In genomic region chr7:51749304-51750129, GRCm38 (mm10) we compare ENCODE assay signal across 12 mouse cellular contexts.
DNase-seq lines count a peak whose midpoint lies in the region; ATAC-seq and TF ChIP-seq lines count a peak whose summit lies in the region.
"Had no signal": no experiment of that assay in that cellular context is flagged by ENCODE, and none has a peak within 500 bp of the region (broad histone marks: within the 10 kb centered on the region; RNA-seq: fewer than 3 reads in every experiment).

No protein-coding gene starts in this region.

- peak; percentile 57 for ATAC-seq in hindbrain, embryonic 11.5 days (ENCODE audit: low FRiP score)
- ATAC-seq in midbrain, embryonic 16.5 days = peak; percentile 73
- ATAC-seq: activated CD4-positive, CD25-positive, alpha-beta regulatory T cell, adult 4 months had no signal

- no peak overlapping the region for H3K4me2 ChIP-seq in hindbrain, embryonic 11.5 days (replicated peaks; ENCODE audit: low read depth, low read length)
- H3K4me2 ChIP-seq in midbrain, embryonic 16.5 days (ENCODE audit: low read length) = peak overlapping the region; percentile 52

- DNase-seq in embryo, embryonic 11 days = peak; percentile 7
- no peak for DNase-seq in embryo, embryonic 10.5 days (ENCODE audit: low spot score)
- peak; percentile 73 for DNase-seq in brain, adult 2 months (ENCODE audit: low read depth, low spot score)
- peak; percentile 40 for DNase-seq in hindbrain, embryonic 11.5 days (ENCODE audit: low spot score)
- no peak for DNase-seq in urinary bladder, postnatal 10 days (ENCODE audit: low spot score)
- DNase-seq in thymus, adult 2 months = no peak
- no peak for DNase-seq in lung, postnatal 10 days
- DNase-seq: gastrocnemius, postnatal 14 days; lung, adult 2 months had no signal

- H3K27me3 ChIP-seq in hindbrain, embryonic 11.5 days (ENCODE audit: control insufficient read depth, insufficient read depth, low read length) = 0 out of 2 replicates have a peak, but pooled peaks cover 2% of the 10 kb centered on the region
- no peaks in the 10 kb centered on the region for H3K27me3 ChIP-seq in midbrain, embryonic 16.5 days (ENCODE audit: control insufficient read depth, insufficient read depth, low read depth, low read length)
- H3K27me3 ChIP-seq in thymus, adult 2 months (ENCODE audit: control insufficient read depth, insufficient read depth, low read length) = no peaks in the 10 kb centered on the region
- H3K27me3 ChIP-seq: CH12.LX had no signal

- no peaks in the 10 kb centered on the region for H3K9me3 ChIP-seq in hindbrain, embryonic 11.5 days (ENCODE audit: control insufficient read depth, low read length)
- no peaks in the 10 kb centered on the region for H3K9me3 ChIP-seq in midbrain, embryonic 16.5 days (replicated peaks; ENCODE audit: control insufficient read depth, low read length, poor library complexity, severe bottlenecking)

- WGBS in hindbrain, embryonic 11.5 days = 62% methylated on average over 14 of the region's 14 CpGs
- WGBS in midbrain, embryonic 16.5 days = 19% methylated on average over 14 of the region's 14 CpGs
- 78% methylated on average over 14 of the region's 14 CpGs for WGBS in thymus, adult 2 months

- no peak for TF ChIP-seq POLR2A in thymus, adult 2 months (IDR thresholded peaks at IDR 0.05; ENCODE audit: control insufficient read depth, extremely low read depth, insufficient read depth, low read length, poor library complexity)

- TF ChIP-seq CTCF in thymus, adult 2 months (IDR thresholded peaks at IDR 0.05; ENCODE audit: borderline replicate concordance, control insufficient read depth, extremely low read depth, insufficient read depth, low read length, poor library complexity) = no peak

- H3K36me3 ChIP-seq in hindbrain, embryonic 11.5 days (ENCODE audit: control insufficient read depth, insufficient read depth, low read length) = no peaks in the 10 kb centered on the region
- no peaks in the 10 kb centered on the region for H3K36me3 ChIP-seq in midbrain, embryonic 16.5 days (ENCODE audit: control insufficient read depth, insufficient read depth, low read length)
- no peaks in the 10 kb centered on the region for H3K36me3 ChIP-seq in thymus, adult 2 months (ENCODE audit: control insufficient read depth, insufficient read depth, low read length)

- H3K4me3 ChIP-seq in hindbrain, embryonic 11.5 days (ENCODE audit: low read depth, low read length) = no peak overlapping the region
- peak overlapping the region; percentile 22; the same call in 1 of the 2 replicates for H3K4me3 ChIP-seq in midbrain, embryonic 16.5 days (ENCODE audit: low read depth, low read length)
- H3K4me3 ChIP-seq in thymus, adult 2 months (ENCODE audit: control insufficient read depth, insufficient read depth, low read length) = no peak overlapping the region

- no peaks in the 10 kb centered on the region for H3K4me1 ChIP-seq in hindbrain, embryonic 11.5 days (replicated peaks; ENCODE audit: control insufficient read depth, insufficient read depth, low read length)
- peaks cover 24% of the 10 kb centered on the region for H3K4me1 ChIP-seq in midbrain, embryonic 16.5 days (ENCODE audit: control insufficient read depth, insufficient read depth, low read length)
- H3K4me1 ChIP-seq in thymus, adult 2 months (replicated peaks; ENCODE audit: control insufficient read depth, insufficient read depth, low read length) = no peaks in the 10 kb centered on the region

- no peak overlapping the region for H3K9ac ChIP-seq in hindbrain, embryonic 11.5 days (ENCODE audit: low read depth, low read length)
- peak overlapping the region; percentile 54; the same call in 1 of the 2 replicates for H3K9ac ChIP-seq in midbrain, embryonic 16.5 days (ENCODE audit: low read depth, low read length)

- H3K27ac ChIP-seq in hindbrain, embryonic 11.5 days (ENCODE audit: low read depth, low read length) = peak overlapping the region; percentile 77
- peak overlapping the region; percentile 96 for H3K27ac ChIP-seq in midbrain, embryonic 16.5 days (ENCODE audit: low read length)
- H3K27ac ChIP-seq in thymus, adult 2 months (ENCODE audit: control insufficient read depth, insufficient read depth, low read length) = no peak overlapping the region

Comparison
In these comparisons a context has a peak if more than half of its experiments do, and no peak if none do; other contexts are left out.
1. DNase-seq: peak in embryo, embryonic 11 days (single experiment), brain, adult 2 months (single experiment) and hindbrain, embryonic 11.5 days (single experiment); none in embryo, embryonic 10.5 days (single experiment), urinary bladder, postnatal 10 days (single experiment), thymus, adult 2 months (single experiment) and lung, postnatal 10 days (single experiment).